Mouse (Mus musculus) liver, adult 2 months (tissue): ENCODE results near the gene Lysmd2. TPM values are rescaled to one million over a fixed set of nuclear protein-coding genes. Genes with fewer than 3 reads are reported as not detected.

Experiments
- DNase-seq: peaks from one replicate; pipeline ENCODE4 v3.0.0-alpha.2; 2011; ENCODE audit warnings: low read depth, low spot score; ENCODE audit errors: extremely low read depth
- H3K27ac ChIP-seq: fragments of 200-500 bp; replicated peaks from 2 replicates; pipeline ENCODE4 v1.5.1; 2012; ENCODE audit warnings: low read depth, mild to moderate bottlenecking, control low read depth, inconsistent platforms, low read length; ENCODE audit not compliant: insufficient read depth
- H3K27me3 ChIP-seq: fragments of 200-500 bp; 2 replicates; pipeline ENCODE4 v1.6.1; 2012; ENCODE audit warnings: mild to moderate bottlenecking, moderate library complexity, low read length, inconsistent platforms; ENCODE audit not compliant: control insufficient read depth, insufficient read depth
- H3K36me3 ChIP-seq: fragments of 200-500 bp; 2 replicates; pipeline ENCODE4 v1.6.1; 2012; ENCODE audit warnings: low read length, inconsistent platforms; ENCODE audit not compliant: control insufficient read depth, insufficient read depth
- H3K4me1 ChIP-seq: fragments of 200-500 bp; 2 replicates; pipeline ENCODE4 v1.6.1; 2011; ENCODE audit warnings: low read length; ENCODE audit not compliant: control insufficient read depth, insufficient read depth
- H3K4me3 ChIP-seq: fragments of 200-500 bp; 2 replicates; pipeline ENCODE4 v1.5.1; 2011; ENCODE audit warnings: low read depth, mild to moderate bottlenecking, control low read depth, low read length, moderate library complexity; ENCODE audit not compliant: insufficient read depth
- H3K79me2 ChIP-seq: fragments of 200-500 bp; 2 replicates; pipeline ENCODE4 v1.6.1; 2012; ENCODE audit warnings: inconsistent platforms, mild to moderate bottlenecking, low read length, moderate library complexity; ENCODE audit not compliant: control insufficient read depth, insufficient read depth
- H3K9ac ChIP-seq: fragments of 200-500 bp; 2 replicates; pipeline ENCODE4 v1.6.1; 2012; ENCODE audit warnings: low read depth, mild to moderate bottlenecking, control low read depth, inconsistent platforms, low read length
- CTCF ChIP-seq: fragments of 200-500 bp; IDR thresholded peaks from 2 replicates; pipeline ENCODE4 v1.5.1; 2011; ENCODE audit warnings: low read depth, low read length, control low read depth
- POLR2A ChIP-seq: fragments of 200-500 bp; IDR thresholded peaks from 2 replicates; pipeline ENCODE4 v1.6.1; 2011; ENCODE audit warnings: low read length, control low read depth; ENCODE audit not compliant: insufficient read depth; ENCODE audit errors: extremely low read depth
- WGBS: fragments of 180-500 bp; shearing (Covaris S2); methylation state at CpG from one replicate; pipeline ENCODE4 v1.1.7; 2018; 5-methylcytosine and 5-hydroxymethylcytosine counted together
- polyA plus RNA-seq: library from polyadenylated mRNA; depleted of rRNA; stranded (reverse); fragments of >200 nt; gene quantifications from 2 replicates; pipeline ENCODE4 v1.2.3, GENCODE M21; 2012
- total RNA-seq: library from RNA; depleted of rRNA; stranded (reverse); fragments of >200 nt; gene quantifications from 2 replicates; pipeline ENCODE4 v1.2.3, GENCODE M21; 2014

Gene Lysmd2
- total and polyA plus RNA-seq, 2 experiments: 1.7 to 1.8 TPM

- Histone ChIP-seq H3K79me2 (no peaks in the 10 kb centered on the region), H3K36me3 (no peaks in the 10 kb centered on the region), H3K27ac (no peak overlapping the region), H3K4me3 (no peak overlapping the region), H3K4me1 (peaks cover 2% of the 10 kb centered on the region; the same call in 1 of the 2 replicates), H3K9ac (no peak overlapping the region), H3K27me3 (no peaks in the 10 kb centered on the region)
- DNase-seq: no peak
- TF ChIP-seq CTCF (no peak), POLR2A (no peak)
- WGBS: 75% methylated on average over 3 of the region's 3 CpGs
Observed at GRCm38 (mm10) chr9:75621428-75621827, 4.1 kb upstream of the Lysmd2 start.

DNA sequence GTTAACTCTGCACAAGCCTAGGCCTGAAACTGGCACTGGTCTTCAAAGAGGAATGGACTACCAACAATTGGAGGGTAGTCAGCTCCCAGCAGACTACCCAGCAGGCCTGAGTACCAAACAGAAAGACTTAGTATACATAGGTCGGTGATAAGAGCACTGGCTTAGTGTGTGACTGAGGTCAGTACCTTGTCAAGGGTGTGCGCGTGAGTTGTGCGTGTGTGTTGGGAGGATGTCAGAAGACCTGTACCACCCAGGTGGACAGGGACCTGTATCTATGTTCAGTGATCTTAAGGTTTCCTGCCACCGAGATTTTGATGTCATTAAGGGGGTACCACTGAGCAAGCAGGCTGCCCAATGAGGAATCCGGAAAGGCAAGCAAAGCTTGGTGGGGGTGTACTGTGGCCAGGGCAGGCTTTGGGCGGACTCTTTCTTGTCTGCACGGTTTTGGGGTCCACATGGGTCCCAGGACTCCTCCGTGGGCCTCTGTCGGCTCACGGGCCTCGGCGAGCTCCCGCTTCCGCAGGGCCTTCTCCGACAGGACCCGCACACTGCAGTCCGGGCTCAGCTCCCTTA is 472 bp upstream of the Lysmd2 start:
- Histone ChIP-seq H3K27me3 (no peaks in the 10 kb centered on the region), H3K4me3 (peak overlapping the region; percentile 77), H3K4me1 (peaks cover 2% of the 10 kb centered on the region; the same call in 1 of the 2 replicates), H3K79me2 (no peaks in the 10 kb centered on the region), H3K36me3 (no peaks in the 10 kb centered on the region), H3K9ac (peak overlapping the region; percentile 60; the same call in 1 of the 2 replicates), H3K27ac (no peak overlapping the region)
- TF ChIP-seq POLR2A (no peak), CTCF (no peak)
- no peak for DNase-seq
- 27% methylated on average over 18 of the region's 18 CpGs for WGBS

DNA sequence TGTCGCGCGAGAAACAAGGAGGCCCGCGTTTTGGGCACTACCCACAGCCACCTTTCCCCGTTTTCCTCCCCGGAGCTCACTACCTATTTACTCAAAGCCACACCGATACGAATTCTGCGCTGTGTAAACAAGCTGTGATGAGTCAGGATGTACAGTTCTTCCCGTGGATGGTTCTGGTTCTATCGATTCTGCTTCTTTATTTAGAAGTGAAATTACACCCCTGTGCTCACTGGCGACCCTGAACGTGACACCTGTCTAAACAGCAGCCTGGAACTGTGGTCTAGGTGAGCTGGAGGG is 715 bp downstream of the Lysmd2 start:
- WGBS: under 1% methylated on average over 14 of the region's 14 CpGs
- no peak overlapping the region for H3K27ac ChIP-seq
- H3K9ac ChIP-seq: peak overlapping the region; percentile 84
- DNase-seq: no peak
- H3K79me2 ChIP-seq: no peaks in the 10 kb centered on the region
- peaks cover 2% of the 10 kb centered on the region; the same call in 1 of the 2 replicates for H3K4me1 ChIP-seq
- TF ChIP-seq CTCF: no peak
- no peak for TF ChIP-seq POLR2A
- no peaks in the 10 kb centered on the region for H3K36me3 ChIP-seq
- H3K4me3 ChIP-seq: peak overlapping the region; percentile 77
- no peaks in the 10 kb centered on the region for H3K27me3 ChIP-seq

DNA sequence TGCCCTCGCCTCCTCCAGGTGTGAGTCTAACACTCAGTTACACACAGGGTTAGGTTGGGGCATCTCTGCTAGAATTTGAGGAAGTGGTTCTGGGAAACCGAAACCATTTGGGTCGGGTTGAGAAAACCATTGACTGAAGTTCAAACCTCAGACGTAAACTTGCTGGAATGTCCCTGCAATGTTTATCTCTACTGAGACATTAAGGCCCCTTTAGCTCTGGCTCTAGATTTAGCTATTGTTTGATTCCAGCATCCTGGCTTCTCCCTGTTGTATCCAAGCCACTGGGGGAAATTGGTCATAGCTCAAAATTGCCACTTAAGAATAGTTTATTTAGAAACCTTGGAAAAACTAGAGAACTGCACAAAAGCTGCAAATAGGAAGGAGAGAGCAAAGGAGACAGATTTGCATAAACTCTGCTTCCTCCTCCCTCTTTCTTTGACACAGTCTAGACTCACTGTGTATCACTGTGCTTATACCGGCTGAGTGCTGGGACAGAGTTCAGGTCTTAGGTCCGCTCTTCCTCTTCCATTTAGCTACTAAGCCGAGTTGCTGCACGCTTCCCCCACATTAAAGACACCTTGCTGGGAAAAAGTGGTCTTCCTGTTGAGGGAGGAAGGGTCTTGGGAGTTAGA is 5.4 kb downstream of the Lysmd2 start:
- H3K27ac ChIP-seq: no peak overlapping the region
- TF ChIP-seq POLR2A (no peak), CTCF (no peak)
- no peaks in the 10 kb centered on the region for H3K27me3 ChIP-seq
- peak; percentile 27 for DNase-seq
- peaks cover 2% of the 10 kb centered on the region; the same call in 1 of the 2 replicates for H3K4me1 ChIP-seq
- no peaks in the 10 kb centered on the region for H3K79me2 ChIP-seq
- no peaks in the 10 kb centered on the region for H3K36me3 ChIP-seq
- H3K4me3 ChIP-seq: no peak overlapping the region
- 74% methylated on average over 8 of the region's 8 CpGs for WGBS
- no peak overlapping the region for H3K9ac ChIP-seq

GRCm38 (mm10) chr9:75632111-75632510 is 6.6 kb downstream of the Lysmd2 start:
- Histone ChIP-seq H3K27ac (no peak overlapping the region), H3K9ac (no peak overlapping the region), H3K4me1 (no peaks in the 10 kb centered on the region), H3K79me2 (no peaks in the 10 kb centered on the region), H3K27me3 (no peaks in the 10 kb centered on the region), H3K4me3 (no peak overlapping the region), H3K36me3 (no peaks in the 10 kb centered on the region)
- no peak for TF ChIP-seq POLR2A
- TF ChIP-seq CTCF: no peak
- no peak for DNase-seq
- 84% methylated on average over 10 of the region's 10 CpGs for WGBS

- Histone ChIP-seq H3K9ac (no peak overlapping the region), H3K27me3 (no peaks in the 10 kb centered on the region), H3K4me1 (no peaks in the 10 kb centered on the region), H3K4me3 (no peak overlapping the region), H3K79me2 (no peaks in the 10 kb centered on the region), H3K27ac (no peak overlapping the region), H3K36me3 (no peaks in the 10 kb centered on the region)
- DNase-seq: no peak
- no peak for TF ChIP-seq POLR2A
- TF ChIP-seq CTCF: no peak
- WGBS: 62% methylated on average over 1 of the region's 1 CpGs
Observed at GRCm38 (mm10) chr9:75632902-75633301, 7.4 kb downstream of the Lysmd2 start.
